Mouse (Mus musculus): ENCODE data around the gene Slc27a4. TPM values are rescaled to one million over a fixed set of nuclear protein-coding genes. Genes with fewer than 3 reads are reported as not detected.

Gene Slc27a4
- polyA plus RNA-seq, 1 experiment from 2014 or later: 15.6 TPM

Small RNA genes lying within 50 kb of the gene (microRNA-seq; reads per million reads assigned to microRNA genes)
- gene Mir219a-2 (not detected), gene Mir219b (not detected)

Other genes starting within 250 kb of the Slc27a4 start
- 15.2 and 15.9 TPM in 2 replicates for gene Rapgef1, start 182.9 kb upstream of the Slc27a4 start, polyA plus RNA-seq (2015; fragmentation: Nextera tagmentation; extraction: Ambion mirVana)
- not detected in 2 replicates for gene Gm13420, start 50.9 kb upstream of the Slc27a4 start, polyA plus RNA-seq (2015; fragmentation: Nextera tagmentation; extraction: Ambion mirVana)
- gene Gm13547, start 43.3 kb upstream of the Slc27a4 start, polyA plus RNA-seq (2015; fragmentation: Nextera tagmentation; extraction: Ambion mirVana): 0.55 and 0.98 TPM in 2 replicates
- gene Coq4, start 15.1 kb upstream of the Slc27a4 start, polyA plus RNA-seq (2015; fragmentation: Nextera tagmentation; extraction: Ambion mirVana): 29.7 and 29.9 TPM in 2 replicates
- 48.5 and 50.1 TPM in 2 replicates for gene Trub2, start 14.1 kb upstream of the Slc27a4 start, polyA plus RNA-seq (2015; fragmentation: Nextera tagmentation; extraction: Ambion mirVana)
- 24.3 and 27.2 TPM in 2 replicates for gene Urm1, start 17.4 kb downstream of the Slc27a4 start, polyA plus RNA-seq (2015; fragmentation: Nextera tagmentation; extraction: Ambion mirVana)
- 28.8 and 33.4 TPM in 2 replicates for gene Cercam, start 66.5 kb downstream of the Slc27a4 start, polyA plus RNA-seq (2015; fragmentation: Nextera tagmentation; extraction: Ambion mirVana)
- 64.4 and 68.9 TPM in 2 replicates for gene Odf2, start 86.6 kb downstream of the Slc27a4 start, polyA plus RNA-seq (2015; fragmentation: Nextera tagmentation; extraction: Ambion mirVana)
- 74.2 and 75.1 TPM in 2 replicates for gene Gle1, start 132.8 kb downstream of the Slc27a4 start, polyA plus RNA-seq (2015; fragmentation: Nextera tagmentation; extraction: Ambion mirVana)
- gene Sptan1, start 162.9 kb downstream of the Slc27a4 start, polyA plus RNA-seq (2015; fragmentation: Nextera tagmentation; extraction: Ambion mirVana): 85.5 and 90.7 TPM in 2 replicates
- 40.4 and 42.5 TPM in 2 replicates for gene Wdr34, start 246.2 kb downstream of the Slc27a4 start, polyA plus RNA-seq (2015; fragmentation: Nextera tagmentation; extraction: Ambion mirVana)

Data from limb, embryonic 13.5 days (tissue).